Mouse (Mus musculus) G1E (cell line): ENCODE data around the gene Rpl35. TPM values are rescaled to one million over a fixed set of nuclear protein-coding genes. Genes with fewer than 3 reads are reported as not detected.

Source experiments
- ATAC-seq: 2 replicates; pipeline ENCODE4 v1.8.0; 2016; ENCODE audit warnings: mild to moderate bottlenecking; ENCODE audit not compliant: insufficient number of reproducible peaks, poor library complexity, low FRiP score, severe bottlenecking; ENCODE audit errors: extremely low read depth
- DNase-seq: peaks from one replicate; pipeline ENCODE4 v3.0.0; 2012; ENCODE audit warnings: low spot score
- H3K27me3 ChIP-seq: 2 replicates; pipeline ENCODE4 v1.6.1; 2012; ENCODE audit warnings: mild to moderate bottlenecking, low read length, inconsistent platforms; ENCODE audit not compliant: insufficient read depth
- H3K36me3 ChIP-seq: replicated peaks from 2 replicates; pipeline ENCODE3; 2012; ENCODE audit warnings: mild to moderate bottlenecking, inconsistent platforms
- H3K4me1 ChIP-seq: 2 replicates; pipeline ENCODE4 v1.6.1; 2012; ENCODE audit warnings: low read depth, low read length, inconsistent platforms, mixed read lengths; ENCODE audit not compliant: insufficient read depth
- H3K4me3 ChIP-seq: 2 replicates; pipeline ENCODE4 v1.5.1; 2012; ENCODE audit warnings: low read depth, mild to moderate bottlenecking, inconsistent platforms, low read length, moderate library complexity, mixed read lengths
- H3K9me3 ChIP-seq: replicated peaks from 2 replicates; pipeline ENCODE4 v1.6.1; 2012; ENCODE audit warnings: inconsistent platforms
- CTCF ChIP-seq: IDR thresholded peaks from 2 replicates; pipeline ENCODE4 v1.5.1; 2012; ENCODE audit warnings: low read depth, low read length, inconsistent platforms, mixed read lengths
- GATA1 ChIP-seq: IDR thresholded peaks from 2 replicates; pipeline ENCODE4 v1.6.1; 2012; ENCODE audit warnings: borderline replicate concordance, low read length, inconsistent platforms, mixed read lengths
- GATA2 ChIP-seq: IDR thresholded peaks from 2 replicates; pipeline ENCODE4 v1.6.1; 2012; ENCODE audit warnings: low read depth, low read length, inconsistent platforms, borderline replicate concordance
- POLR2AphosphoS5 ChIP-seq: IDR thresholded peaks from 2 replicates; pipeline ENCODE4 v1.6.1; 2012; ENCODE audit warnings: low read depth, low read length, inconsistent platforms; ENCODE audit not compliant: insufficient replicate concordance
- TAL1 ChIP-seq: conservative IDR thresholded peaks from 2 replicates; pipeline ENCODE4 v1.6.1; 2012; ENCODE audit warnings: low read depth, low read length, inconsistent platforms, mixed read lengths
- polyA plus RNA-seq: library from polyadenylated mRNA; stranded (reverse); fragments of >175 nt; gene quantifications from 2 replicates; pipeline ENCODE4 v1.2.3, GENCODE M21; 2012
- total RNA-seq, 2 experiments: library from RNA; stranded (forward) in 1 of 2; stranded (reverse) in 1 of 2; fragments of 200-1000 nt in 1 of 2; fragments of >200 nt in 1 of 2; fragmentation: Nextera tagmentation in 1 of 2; gene quantifications; 2 replicates each; pipeline ENCODE4 v1.2.3; 2014 to 2017

Rpl35 gene
- total and polyA plus RNA-seq, 3 experiments = 315 to 1,941 (median 628) TPM

GRCm38 (mm10) chr2:38975181-38975580, 30.2 kb downstream of the Rpl35 start:
- DNase-seq (no peak), ATAC-seq (no peak)
- Histone ChIP-seq H3K9me3 (no peaks in the 10 kb centered on the region), H3K27me3 (peaks cover 32% of the 10 kb centered on the region), H3K4me3 (no peak overlapping the region), H3K36me3 (no peaks in the 10 kb centered on the region), H3K4me1 (0 out of 2 replicates have a peak, but pooled peaks cover under 1% of the 10 kb centered on the region)
- no peak for TF ChIP-seq POLR2AphosphoS5

DNA sequence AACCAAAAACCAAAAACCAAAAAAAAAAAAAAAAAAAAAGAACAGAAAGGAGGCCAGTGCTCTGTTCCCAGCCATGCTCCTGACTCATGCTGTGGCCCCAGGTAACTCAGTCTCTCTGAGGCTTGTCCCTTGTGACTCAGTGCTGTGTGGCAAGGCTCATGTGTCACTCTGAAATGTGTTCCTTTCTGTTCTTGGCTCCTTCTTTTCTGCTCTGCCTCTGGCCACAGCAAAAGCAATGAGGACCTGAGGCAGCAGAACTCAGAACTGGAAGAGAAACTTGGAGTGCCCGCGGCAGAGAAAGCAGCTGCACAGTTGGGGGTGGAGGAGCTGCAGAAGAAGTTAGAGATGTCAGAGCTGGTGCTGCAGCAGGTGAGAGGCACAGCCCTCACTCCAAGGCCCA, 31.3 kb downstream of the Rpl35 start:
- DNase-seq (no peak), ATAC-seq (no peak)
- TF ChIP-seq TAL1 (no peak), POLR2AphosphoS5 (no peak), GATA1 (no peak), GATA2 (no peak), CTCF (no peak)
- Histone ChIP-seq H3K36me3 (no peaks in the 10 kb centered on the region), H3K4me3 (no peak overlapping the region), H3K9me3 (no peaks in the 10 kb centered on the region), H3K4me1 (peaks cover 7% of the 10 kb centered on the region; the same call in 1 of the 2 replicates), H3K27me3 (peaks cover 30% of the 10 kb centered on the region)

GRCm38 (mm10) chr2:38973701-38974100, 31.7 kb downstream of the Rpl35 start:
- H3K36me3 ChIP-seq = no peaks in the 10 kb centered on the region
- no peak for ATAC-seq
- peaks cover 7% of the 10 kb centered on the region; the same call in 1 of the 2 replicates for H3K4me1 ChIP-seq
- no peak overlapping the region for H3K4me3 ChIP-seq
- no peaks in the 10 kb centered on the region for H3K9me3 ChIP-seq
- peaks cover 31% of the 10 kb centered on the region for H3K27me3 ChIP-seq
- TF ChIP-seq GATA2 (no peak), POLR2AphosphoS5 (no peak), GATA1 (no peak), CTCF (no peak), TAL1 (no peak)
- DNase-seq = no peak

DNA sequence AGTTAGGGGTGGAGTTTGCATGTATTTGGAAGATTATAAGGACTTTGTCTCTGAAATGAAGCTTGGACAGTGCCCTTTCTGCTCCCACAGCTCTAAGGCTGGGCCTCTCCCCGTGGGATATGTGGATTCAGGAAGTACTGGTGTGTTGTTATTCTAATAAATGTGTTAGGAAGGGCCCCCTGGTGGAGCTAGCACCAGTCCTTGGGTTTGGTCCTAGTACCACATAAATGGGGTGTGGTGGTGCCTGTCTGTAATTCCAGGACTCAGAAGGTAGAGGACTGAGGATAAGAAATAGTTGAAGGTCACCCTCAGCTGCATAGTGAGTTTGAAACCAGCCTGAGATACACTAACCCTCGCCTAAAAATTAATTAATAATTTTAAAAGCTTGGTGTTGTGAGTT, 32.2 kb downstream of the Rpl35 start:
- Histone ChIP-seq H3K4me1 (peaks cover 7% of the 10 kb centered on the region; the same call in 1 of the 2 replicates), H3K4me3 (no peak overlapping the region), H3K36me3 (no peaks in the 10 kb centered on the region), H3K9me3 (no peaks in the 10 kb centered on the region), H3K27me3 (peaks cover 31% of the 10 kb centered on the region)
- ATAC-seq = no peak
- no peak for DNase-seq
- TF ChIP-seq CTCF = no peak
- no peak for TF ChIP-seq TAL1

DNA sequence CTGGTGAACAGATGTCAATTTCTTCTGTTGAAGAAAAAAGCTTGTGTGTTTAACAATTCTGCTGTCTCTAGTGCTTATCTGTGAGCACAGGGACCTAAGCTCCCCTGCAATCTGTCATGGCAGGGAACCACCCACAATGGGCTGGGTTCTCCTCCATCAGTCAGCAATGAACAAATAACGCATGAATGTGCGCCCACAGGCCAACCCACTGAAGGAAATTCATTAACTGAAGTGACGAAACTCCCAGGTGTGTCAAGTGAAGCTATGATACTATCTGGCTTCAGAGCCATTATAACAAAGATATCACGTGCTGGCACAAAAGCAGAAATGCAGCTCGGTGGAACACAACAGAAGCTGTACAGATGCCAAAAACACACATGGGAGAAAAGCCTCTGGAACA, 35.4 kb downstream of the Rpl35 start:
- peaks cover 7% of the 10 kb centered on the region; the same call in 1 of the 2 replicates for H3K4me1 ChIP-seq

DNA sequence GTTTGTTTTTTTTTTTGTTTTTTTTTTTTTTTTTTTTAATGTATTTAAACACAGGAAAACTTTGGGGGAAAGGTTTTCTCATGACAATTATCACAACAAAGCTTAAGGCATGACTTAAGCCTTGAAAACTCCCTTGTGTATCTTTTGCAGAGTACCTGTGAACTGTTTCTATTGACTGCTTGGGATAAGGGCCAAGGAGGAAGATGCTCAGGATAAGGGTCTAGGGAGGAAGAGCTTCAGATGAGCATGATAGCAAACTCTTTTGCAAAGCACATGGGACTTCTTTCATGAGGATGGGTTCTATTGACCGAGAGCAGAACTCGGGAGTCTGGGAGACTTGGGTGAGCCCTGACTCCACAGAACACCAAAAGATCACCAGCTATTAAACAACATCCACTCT, 35.8 kb downstream of the Rpl35 start:
- no peak for TF ChIP-seq GATA2
- TF ChIP-seq TAL1 = no peak
- TF ChIP-seq POLR2AphosphoS5 = no peak
- no peak for TF ChIP-seq CTCF
- no peak for TF ChIP-seq GATA1
- no peak for ATAC-seq
- Histone ChIP-seq H3K4me1 (peaks cover 7% of the 10 kb centered on the region; the same call in 1 of the 2 replicates), H3K36me3 (no peaks in the 10 kb centered on the region), H3K4me3 (no peak overlapping the region), H3K27me3 (peaks cover 23% of the 10 kb centered on the region), H3K9me3 (no peaks in the 10 kb centered on the region)
- no peak for DNase-seq

More for the DNA sequence above, 35.4 kb downstream of the Rpl35 start:
- Histone ChIP-seq H3K36me3 (no peaks in the 10 kb centered on the region), H3K9me3 (no peaks in the 10 kb centered on the region), H3K4me3 (no peak overlapping the region), H3K27me3 (peaks cover 20% of the 10 kb centered on the region)
- DNase-seq (no peak), ATAC-seq (0 out of 2 replicates have a peak, but pooled peaks have one; percentile 8)
- TF ChIP-seq GATA1 (no peak), CTCF (no peak), TAL1 (no peak), GATA2 (no peak), POLR2AphosphoS5 (no peak)

DNA sequence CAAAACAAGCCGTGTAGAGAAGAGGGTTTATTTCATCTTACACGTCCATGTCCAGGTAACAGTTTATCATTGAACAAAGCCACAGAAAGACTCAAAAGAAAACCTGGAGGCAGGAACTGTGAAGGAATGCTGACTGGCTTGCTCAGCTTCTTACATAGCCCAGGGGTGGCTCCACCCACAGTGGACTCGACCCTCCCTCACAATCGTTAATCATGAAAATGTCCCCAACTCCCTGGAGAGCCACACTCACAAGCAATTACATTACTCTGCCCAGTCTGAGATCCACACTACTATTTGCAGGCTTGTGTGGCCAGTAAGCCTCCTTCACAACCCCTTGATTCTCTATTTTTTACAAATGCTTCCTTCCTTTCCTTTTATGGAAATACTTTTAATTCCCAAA, 41.2 kb downstream of the Rpl35 start:
- no peaks in the 10 kb centered on the region for H3K4me1 ChIP-seq
- ATAC-seq = no peak

More for the DNA sequence above, 41.2 kb downstream of the Rpl35 start:
- DNase-seq = no peak
- Histone ChIP-seq H3K27me3 (peaks cover 26% of the 10 kb centered on the region), H3K9me3 (no peaks in the 10 kb centered on the region), H3K36me3 (no peaks in the 10 kb centered on the region), H3K4me3 (no peak overlapping the region)
- TF ChIP-seq TAL1 (no peak), GATA2 (no peak), CTCF (no peak), GATA1 (no peak), POLR2AphosphoS5 (no peak)
